Mouse (Mus musculus): ENCODE measurements around the gene Nemp1. TPM values are rescaled to one million over a fixed set of nuclear protein-coding genes. Genes with fewer than 3 reads are reported as not detected.
A peak's percentile ranks its signal among the peaks of the same experiment; 100 is the strongest.

Gene Nemp1
- polyA plus RNA-seq (2015; fragmentation: Nextera tagmentation; extraction: Ambion mirVana), result 10.1 and 11.3 TPM in 2 replicates

DNA sequence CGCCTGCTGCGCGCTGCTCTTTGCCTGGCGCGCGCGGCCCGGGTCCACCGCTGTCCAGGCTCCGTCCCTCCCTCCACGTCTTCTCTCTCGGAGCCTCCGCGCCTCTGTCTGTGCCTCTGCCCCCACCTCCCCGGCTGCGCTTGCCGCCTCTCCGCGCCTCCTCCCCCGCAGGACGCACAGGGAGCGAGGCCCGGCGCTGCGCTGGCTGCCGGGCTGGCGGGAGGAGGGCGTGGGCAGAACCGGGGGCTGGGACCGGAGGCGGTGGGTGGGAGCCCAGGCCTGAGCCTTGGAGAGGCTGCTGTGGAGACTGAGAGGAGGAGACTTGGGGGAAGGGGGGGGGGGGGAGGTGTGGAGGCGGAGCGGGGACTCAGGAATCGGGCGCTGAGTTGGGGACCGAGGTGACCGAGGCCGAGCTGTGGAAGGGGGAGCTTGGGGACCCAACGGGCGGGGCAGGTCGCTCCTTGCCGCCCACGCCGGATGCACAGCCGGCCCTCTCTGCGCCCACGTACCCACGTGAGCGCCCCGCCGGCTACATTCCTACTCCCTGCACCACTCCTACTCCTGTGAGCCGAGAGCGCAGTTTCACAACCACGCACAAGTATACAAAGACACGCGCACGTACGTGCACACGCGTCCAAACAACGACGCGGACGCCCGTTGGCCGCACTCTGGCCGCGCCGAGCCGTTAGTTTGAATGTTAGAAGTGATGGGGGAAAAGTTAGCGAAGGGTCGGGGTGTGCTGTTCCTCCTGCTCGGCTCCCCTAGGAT is at the start of gene Nemp1:
Gene Nemp1, plus strand, starts transcription at position 401 of the 768 bp plus-strand sequence.
- peak within 1 kb of the TSS; percentile 81 for H3K4me3 ChIP-seq (replicated peaks)

GRCm38 (mm10) chr10:127617294-127617693 is 49.4 kb upstream of the Nemp1 start:
- Histone ChIP-seq H3K4me2 (replicated peaks) (peak overlapping the region; percentile 80), H3K27ac (replicated peaks) (peak overlapping the region; percentile 98), H3K4me3 (replicated peaks) (peak overlapping the region; percentile 8; the same call in 1 of the 2 replicates), H3K9me3 (replicated peaks) (no peaks in the 10 kb centered on the region), H3K36me3 (peaks cover 8% of the 10 kb centered on the region), H3K4me1 (peaks cover 85% of the 10 kb centered on the region), H3K9ac (no peak overlapping the region), H3K27me3 (no peaks in the 10 kb centered on the region)
- WGBS, result 36% methylated on average over 4 of the region's 4 CpGs
- no peak for ATAC-seq (ENCODE audit: insufficient number of reproducible peaks, low FRiP score, low TSS enrichment, low read depth)

More for the DNA sequence above, at the start of gene Nemp1:
- ATAC-seq (ENCODE audit: insufficient number of reproducible peaks, low FRiP score, low TSS enrichment, low read depth), result peak; percentile 80
- peaks cover 25% of the 10 kb centered on the region for H3K36me3 ChIP-seq
- peaks cover 70% of the 10 kb centered on the region for H3K4me1 ChIP-seq
- no peaks in the 10 kb centered on the region for H3K9me3 ChIP-seq (replicated peaks)
- peak within 1 kb of the TSS; percentile 99 for H3K27ac ChIP-seq (replicated peaks)
- H3K9ac ChIP-seq, result peak within 1 kb of the TSS; percentile 87
- no peaks in the 10 kb centered on the region for H3K27me3 ChIP-seq
- WGBS, result 2% methylated on average over 65 of the region's 73 CpGs
- peak within 1 kb of the TSS; percentile 80 for H3K4me2 ChIP-seq (replicated peaks)

DNA sequence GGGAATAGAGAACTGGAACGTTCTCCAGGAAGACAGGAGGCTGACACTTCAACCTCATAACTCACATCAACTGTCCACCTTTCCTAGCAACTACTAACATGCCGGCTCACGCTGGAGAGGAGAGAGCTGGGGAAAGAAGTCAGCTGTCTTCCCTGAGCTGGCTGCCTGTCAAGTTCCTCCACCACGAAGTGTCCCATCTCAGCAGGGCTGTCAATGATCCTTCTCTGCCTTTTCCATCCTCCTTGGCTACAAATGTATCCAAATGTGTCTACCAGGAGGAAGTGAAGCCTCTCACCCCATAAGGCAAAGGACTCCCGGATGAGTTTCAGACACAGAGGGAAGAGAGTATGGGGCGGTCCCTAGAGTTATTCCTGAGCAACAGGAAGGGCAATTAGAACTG is 48.5 kb upstream of the Nemp1 start:
- 23% methylated on average over 6 of the region's 6 CpGs for WGBS
- Histone ChIP-seq H3K4me2 (replicated peaks) (peak overlapping the region; percentile 80), H3K9me3 (replicated peaks) (no peaks in the 10 kb centered on the region), H3K36me3 (no peaks in the 10 kb centered on the region), H3K4me3 (replicated peaks) (peak overlapping the region; percentile 74), H3K9ac (0 out of 2 replicates have a peak overlapping the region, but pooled peaks have one; percentile 82), H3K4me1 (peaks cover 77% of the 10 kb centered on the region), H3K27me3 (no peaks in the 10 kb centered on the region), H3K27ac (replicated peaks) (peak overlapping the region; percentile 98)
- ATAC-seq (ENCODE audit: insufficient number of reproducible peaks, low FRiP score, low TSS enrichment, low read depth), result no peak

DNA sequence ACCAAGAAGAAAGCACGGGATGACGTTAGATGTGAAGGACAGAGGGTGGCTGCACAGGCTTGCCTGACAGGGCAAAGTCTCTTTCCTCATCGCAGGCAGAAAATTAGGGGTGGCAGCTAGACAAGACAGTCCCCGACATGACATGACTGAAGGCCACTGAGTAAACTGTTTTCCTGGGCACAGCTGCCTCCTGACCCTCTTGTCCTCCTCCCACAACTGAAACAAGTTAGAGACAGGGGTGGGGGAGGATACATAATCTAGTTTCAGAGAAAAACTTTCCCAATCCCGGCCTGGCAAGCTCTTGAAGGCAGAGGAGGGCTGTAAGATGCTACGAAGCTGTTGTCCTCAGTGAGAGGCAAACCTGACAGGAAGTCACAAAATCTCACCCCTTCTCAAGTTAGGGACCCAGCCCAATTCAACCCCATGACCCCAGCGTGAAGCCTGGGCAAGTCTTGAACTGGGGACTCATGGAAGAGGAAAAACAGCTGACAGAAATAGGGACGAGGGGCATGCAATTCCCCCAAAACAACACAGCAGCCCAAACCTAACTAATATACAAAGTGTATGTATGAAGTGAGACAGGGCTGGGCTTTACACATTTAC is 47.5 kb upstream of the Nemp1 start:
- peak overlapping the region; percentile 82 for H3K9ac ChIP-seq
- peaks cover 67% of the 10 kb centered on the region for H3K4me1 ChIP-seq
- no peak for ATAC-seq (ENCODE audit: insufficient number of reproducible peaks, low FRiP score, low TSS enrichment, low read depth)
- peak overlapping the region; percentile 74 for H3K4me3 ChIP-seq (replicated peaks)
- no peaks in the 10 kb centered on the region for H3K27me3 ChIP-seq
- no peaks in the 10 kb centered on the region for H3K36me3 ChIP-seq
- WGBS, result 12% methylated on average over 8 of the region's 8 CpGs
- H3K9me3 ChIP-seq (replicated peaks), result no peaks in the 10 kb centered on the region
- peak overlapping the region; percentile 80 for H3K4me2 ChIP-seq (replicated peaks)
- H3K27ac ChIP-seq (replicated peaks), result peak overlapping the region; percentile 98

GRCm38 (mm10) chr10:127619941-127620405 is 46.7 kb upstream of the Nemp1 start:
- Histone ChIP-seq H3K4me3 (replicated peaks) (peak overlapping the region; percentile 74), H3K4me1 (peaks cover 59% of the 10 kb centered on the region), H3K36me3 (no peaks in the 10 kb centered on the region), H3K4me2 (replicated peaks) (peak overlapping the region; percentile 80), H3K9me3 (replicated peaks) (no peaks in the 10 kb centered on the region), H3K27me3 (no peaks in the 10 kb centered on the region), H3K27ac (replicated peaks) (peak overlapping the region; percentile 98), H3K9ac (peak overlapping the region; percentile 82)
- ATAC-seq (ENCODE audit: insufficient number of reproducible peaks, low FRiP score, low TSS enrichment, low read depth), result no peak
- WGBS, result under 1% methylated on average over 12 of the region's 12 CpGs

DNA sequence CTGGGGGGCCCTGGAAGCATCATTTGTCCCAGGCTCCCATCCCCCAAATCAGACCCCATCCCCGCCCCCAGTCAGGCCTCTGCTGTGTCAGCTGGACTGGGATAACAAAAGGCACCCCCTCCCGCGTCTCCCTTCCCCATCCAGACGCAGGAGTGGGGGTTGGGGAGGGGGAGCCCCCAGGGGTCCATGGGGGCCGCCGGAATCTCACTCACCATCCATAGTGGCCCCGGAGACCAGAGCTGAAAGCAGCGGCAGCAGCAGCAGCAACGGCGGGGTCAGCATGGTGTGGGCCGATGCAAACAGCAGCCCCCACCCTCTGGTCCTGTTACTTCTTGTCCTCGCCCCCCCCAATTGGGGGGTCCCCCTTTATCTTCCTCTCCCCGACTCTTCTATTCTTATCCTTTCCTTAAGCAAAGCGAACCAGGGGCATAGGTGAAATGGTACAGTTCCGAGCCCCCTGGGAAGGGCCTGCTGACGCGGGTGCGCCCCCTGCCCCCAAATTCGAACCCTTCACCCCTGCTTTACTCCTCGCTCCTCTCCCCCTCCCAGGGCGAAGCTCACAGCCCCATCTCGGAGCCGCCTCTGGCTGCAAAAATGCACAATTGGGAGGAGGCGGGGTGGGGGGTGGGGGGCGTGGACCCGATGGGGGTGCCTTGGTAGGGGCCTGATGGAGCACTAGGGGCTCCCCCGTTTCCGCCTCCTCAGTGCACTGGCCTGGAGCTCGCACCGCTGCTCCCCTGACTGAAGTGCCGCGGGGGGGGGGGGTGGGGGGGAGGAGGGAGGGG is 46.1 kb upstream of the Nemp1 start, which contains the start of gene Lrp1:
Gene Lrp1, minus strand, starts transcription at position 743 of the 785 bp plus-strand sequence.
- peak within 1 kb of the TSS; percentile 74 for H3K4me3 ChIP-seq (replicated peaks)
- H3K4me1 ChIP-seq, result peaks cover 53% of the 10 kb centered on the region
- WGBS, result under 1% methylated on average over 26 of the region's 32 CpGs
- H3K27ac ChIP-seq (replicated peaks), result peak within 1 kb of the TSS; percentile 98
- H3K4me2 ChIP-seq (replicated peaks), result peak within 1 kb of the TSS; percentile 80
- H3K9ac ChIP-seq, result peak within 1 kb of the TSS; percentile 82
- no peaks in the 10 kb centered on the region for H3K36me3 ChIP-seq
- H3K27me3 ChIP-seq, result no peaks in the 10 kb centered on the region
- H3K9me3 ChIP-seq (replicated peaks), result no peaks in the 10 kb centered on the region
- peak; percentile 79 for ATAC-seq (ENCODE audit: insufficient number of reproducible peaks, low FRiP score, low TSS enrichment, low read depth)

GRCm38 (mm10) chr10:127621191-127622056 is 45.3 kb upstream of the Nemp1 start:
- H3K4me1 ChIP-seq, result peaks cover 45% of the 10 kb centered on the region
- H3K9ac ChIP-seq, result peak overlapping the region; percentile 69
- H3K4me2 ChIP-seq (replicated peaks), result peak overlapping the region; percentile 80
- WGBS, result under 1% methylated on average over 36 of the region's 39 CpGs
- H3K9me3 ChIP-seq (replicated peaks), result no peaks in the 10 kb centered on the region
- H3K36me3 ChIP-seq, result no peaks in the 10 kb centered on the region
- peak; percentile 91 for ATAC-seq (ENCODE audit: insufficient number of reproducible peaks, low FRiP score, low TSS enrichment, low read depth)
- no peaks in the 10 kb centered on the region for H3K27me3 ChIP-seq
- peak overlapping the region; percentile 98 for H3K27ac ChIP-seq (replicated peaks)
- H3K4me3 ChIP-seq (replicated peaks), result peak overlapping the region; percentile 74

DNA sequence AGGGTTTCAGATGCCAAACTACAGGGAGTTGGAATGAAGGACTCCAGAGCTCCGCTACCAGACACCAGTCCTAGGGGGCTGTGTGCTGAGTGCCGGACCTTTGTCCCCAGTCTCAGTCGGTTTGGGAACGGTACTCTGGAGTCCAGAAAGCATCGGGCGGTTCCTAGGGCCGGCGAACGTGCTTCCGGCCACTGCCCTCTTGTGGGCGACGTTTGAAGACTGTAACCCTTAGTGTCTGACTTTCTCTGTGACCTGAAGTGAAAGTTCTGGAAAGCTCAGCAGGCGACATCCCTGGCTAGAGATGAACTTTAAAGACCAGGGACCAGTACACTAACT is 44.7 kb upstream of the Nemp1 start:
- peak overlapping the region; percentile 69 for H3K9ac ChIP-seq

DNA sequence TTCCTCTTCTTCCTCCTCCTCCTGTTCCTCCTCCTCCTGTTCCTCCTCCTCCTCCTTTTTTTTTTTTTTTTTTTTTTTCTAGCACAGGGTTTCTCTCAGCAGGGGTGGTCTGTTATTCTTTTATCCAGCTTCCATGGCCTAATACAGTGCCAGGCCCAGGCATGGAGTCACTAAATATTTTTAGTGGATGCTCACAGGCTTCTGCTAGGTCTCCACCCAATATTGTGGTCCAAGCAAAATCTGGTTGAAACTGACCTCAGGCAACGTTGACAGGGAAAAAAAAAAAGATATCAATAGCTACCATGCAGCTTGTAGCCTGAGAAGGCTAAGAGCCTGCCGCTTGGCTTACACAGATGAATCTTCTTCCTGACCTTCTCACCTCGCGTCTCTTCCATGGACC is 44.0 kb upstream of the Nemp1 start:
- H3K36me3 ChIP-seq, result no peaks in the 10 kb centered on the region
- no peak for ATAC-seq (ENCODE audit: insufficient number of reproducible peaks, low FRiP score, low TSS enrichment, low read depth)
- H3K4me2 ChIP-seq (replicated peaks), result no peak overlapping the region
- peak overlapping the region; percentile 98 for H3K27ac ChIP-seq (replicated peaks)
- WGBS, result 64% methylated on average over 4 of the region's 4 CpGs
- no peak overlapping the region for H3K4me3 ChIP-seq (replicated peaks)
- no peak overlapping the region for H3K9ac ChIP-seq
- H3K9me3 ChIP-seq (replicated peaks), result no peaks in the 10 kb centered on the region
- no peaks in the 10 kb centered on the region for H3K27me3 ChIP-seq
- H3K4me1 ChIP-seq, result peaks cover 32% of the 10 kb centered on the region

More for the DNA sequence above, 44.7 kb upstream of the Nemp1 start:
- Histone ChIP-seq H3K4me1 (peaks cover 39% of the 10 kb centered on the region), H3K27me3 (no peaks in the 10 kb centered on the region), H3K27ac (replicated peaks) (peak overlapping the region; percentile 98), H3K4me3 (replicated peaks) (peak overlapping the region; percentile 74), H3K4me2 (replicated peaks) (peak overlapping the region; percentile 80), H3K9me3 (replicated peaks) (no peaks in the 10 kb centered on the region), H3K36me3 (no peaks in the 10 kb centered on the region)
- ATAC-seq (ENCODE audit: insufficient number of reproducible peaks, low FRiP score, low TSS enrichment, low read depth), result no peak
- WGBS, result 2% methylated on average over 13 of the region's 13 CpGs

GRCm38 (mm10) chr10:127623439-127624216 is 43.1 kb upstream of the Nemp1 start:
- Histone ChIP-seq H3K36me3 (no peaks in the 10 kb centered on the region), H3K9me3 (replicated peaks) (no peaks in the 10 kb centered on the region), H3K4me3 (replicated peaks) (no peak overlapping the region), H3K27ac (replicated peaks) (no peak overlapping the region), H3K9ac (no peak overlapping the region), H3K4me1 (peaks cover 23% of the 10 kb centered on the region), H3K27me3 (no peaks in the 10 kb centered on the region), H3K4me2 (replicated peaks) (no peak overlapping the region)
- WGBS, result 92% methylated on average over 6 of the region's 6 CpGs
- no peak for ATAC-seq (ENCODE audit: insufficient number of reproducible peaks, low FRiP score, low TSS enrichment, low read depth)
